Mouse (Mus musculus): ENCODE measurements at regions not wholly inside any gene's neighbourhood (a gene's known extent, or its start where the extent isn't known, plus 50 kb on each side); places are given as distances from the start of the nearest gene placed in this dataset.
"Not testable (repeated sequence)": the region's sequence is repeated elsewhere in the genome, so short reads cannot be mapped to it uniquely, and the experiment has no call there.

DNA sequence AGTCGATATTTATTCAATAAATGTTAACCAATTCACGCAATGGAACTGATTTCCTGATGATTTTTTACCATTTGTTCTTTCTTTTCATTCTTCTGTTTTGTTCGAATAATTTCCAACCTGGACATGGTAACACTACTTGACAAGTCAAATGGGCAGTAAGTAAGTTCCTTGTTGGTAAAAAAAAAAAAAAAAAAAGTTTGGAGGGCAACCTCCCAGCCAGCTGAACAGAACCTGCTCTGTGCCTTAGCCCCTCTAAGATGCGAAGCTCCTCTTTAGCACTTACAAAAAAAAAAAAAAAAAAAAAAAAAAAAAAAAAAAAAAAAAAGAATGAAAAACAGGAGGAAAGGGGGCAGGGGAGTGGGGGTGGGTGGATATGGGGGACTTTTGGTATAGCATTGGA, 100.7 kb upstream of the Pou6f2 start:
- ATAC-seq (ENCODE audit: insufficient read depth) (no peak), DNase-seq (no peak)
- H3K27ac ChIP-seq (ENCODE audit: low read depth): no peak overlapping the region
- no peaks in the 10 kb centered on the region for H3K9me3 ChIP-seq (ENCODE audit: low read depth, low read length)
- TF ChIP-seq CTCF (IDR thresholded peaks at IDR 0.05; ENCODE audit: low read depth): no peak
- no peaks in the 10 kb centered on the region for H3K4me1 ChIP-seq (ENCODE audit: insufficient read depth)
- H3K4me3 ChIP-seq (ENCODE audit: low read depth, low read length): no peak overlapping the region
- no peaks in the 10 kb centered on the region for H3K27me3 ChIP-seq (ENCODE audit: insufficient read depth, low read length)
- H3K4me2 ChIP-seq: no peak overlapping the region
- WGBS: 23% methylated on average over 4 of the region's 4 CpGs
- no peak overlapping the region for H3K9ac ChIP-seq
- H3K36me3 ChIP-seq (ENCODE audit: insufficient read depth): no peaks in the 10 kb centered on the region

- no peak for ATAC-seq (ENCODE audit: insufficient read depth)
- whole genome bisulfite sequencing: 12% methylated on average over 5 of the region's 5 CpGs
- H3K36me3 ChIP-seq (ENCODE audit: insufficient read depth): no peaks in the 10 kb centered on the region
These were observed 100.2 kb upstream of the Pou6f2 start for GRCm38 (mm10) chr13:18497582-18498157.

DNA sequence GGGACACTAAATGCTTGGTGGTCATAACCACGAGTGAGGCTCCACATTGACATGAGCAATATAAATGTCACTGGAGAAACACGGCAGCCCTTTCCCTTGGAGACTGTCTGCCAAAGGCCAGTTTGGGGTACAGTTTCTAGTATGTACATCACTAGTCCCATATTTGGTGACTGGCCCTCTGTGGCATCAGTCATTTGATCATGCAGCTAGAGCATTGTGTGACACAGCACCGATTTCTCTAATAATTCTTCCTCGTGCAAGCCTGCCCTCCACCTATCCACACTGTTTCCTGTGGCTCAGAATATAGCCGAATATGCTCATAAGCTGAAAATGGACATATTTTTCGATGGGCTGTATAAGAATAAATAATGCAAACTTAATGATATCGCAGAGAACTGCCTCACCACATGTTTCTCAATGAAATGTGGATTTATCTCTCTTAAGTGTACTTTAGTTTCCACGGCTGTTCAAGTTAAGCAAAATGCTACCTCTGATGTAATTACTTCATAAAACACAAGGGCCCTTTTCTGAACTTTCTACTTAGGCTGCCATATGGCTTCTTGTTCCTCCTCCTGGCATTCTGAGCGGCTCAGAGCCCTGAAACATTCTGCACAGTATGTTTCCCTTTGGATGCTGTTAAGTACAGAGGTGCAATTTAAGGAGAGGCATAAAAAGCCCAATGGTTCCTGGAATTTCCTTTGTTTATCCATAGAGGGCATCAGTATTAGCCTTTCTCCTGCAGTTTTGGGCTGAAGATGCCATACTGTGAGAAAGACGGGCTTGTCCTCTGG, 97.7 kb upstream of the Pou6f2 start:
- ATAC-seq (ENCODE audit: insufficient read depth): no peak
- no peak for DNase-seq
- Histone ChIP-seq H3K9me3 (ENCODE audit: low read depth, low read length) (no peaks in the 10 kb centered on the region), H3K4me2 (no peak overlapping the region), H3K4me3 (ENCODE audit: low read depth, low read length) (no peak overlapping the region), H3K9ac (no peak overlapping the region), H3K27ac (ENCODE audit: low read depth) (no peak overlapping the region), H3K36me3 (ENCODE audit: insufficient read depth) (no peaks in the 10 kb centered on the region), H3K4me1 (ENCODE audit: insufficient read depth) (no peaks in the 10 kb centered on the region), H3K27me3 (ENCODE audit: insufficient read depth, low read length) (no peaks in the 10 kb centered on the region)
- 65% methylated on average over 10 of the region's 10 CpGs for WGBS
- no peak for TF ChIP-seq CTCF (IDR thresholded peaks at IDR 0.05; ENCODE audit: low read depth)

More at GRCm38 (mm10) chr13:18497582-18498157, 100.2 kb upstream of the Pou6f2 start:
- Histone ChIP-seq H3K9ac (no peak overlapping the region), H3K27ac (ENCODE audit: low read depth) (no peak overlapping the region), H3K27me3 (ENCODE audit: insufficient read depth, low read length) (no peaks in the 10 kb centered on the region), H3K4me1 (ENCODE audit: insufficient read depth) (no peaks in the 10 kb centered on the region), H3K9me3 (ENCODE audit: low read depth, low read length) (no peaks in the 10 kb centered on the region), H3K4me3 (ENCODE audit: low read depth, low read length) (no peak overlapping the region), H3K4me2 (no peak overlapping the region)
- DNase-seq: no peak
- no peak for TF ChIP-seq CTCF (IDR thresholded peaks at IDR 0.05; ENCODE audit: low read depth)

GRCm38 (mm10) chr13:18485785-18486184, 88.3 kb upstream of the Pou6f2 start:
- not testable (repeated sequence) for H3K27ac ChIP-seq (ENCODE audit: low read depth); H3K9me3 ChIP-seq (ENCODE audit: low read depth, low read length); ATAC-seq (ENCODE audit: insufficient read depth); H3K9ac ChIP-seq; H3K4me2 ChIP-seq; DNase-seq; H3K36me3 ChIP-seq (ENCODE audit: insufficient read depth); H3K27me3 ChIP-seq (ENCODE audit: insufficient read depth, low read length); H3K4me3 ChIP-seq (ENCODE audit: low read depth, low read length); H3K4me1 ChIP-seq (ENCODE audit: insufficient read depth)
- WGBS: 38% methylated on average over 4 of the region's 4 CpGs

- Histone ChIP-seq H3K36me3 (ENCODE audit: insufficient read depth) (no peaks in the 10 kb centered on the region), H3K4me1 (ENCODE audit: insufficient read depth) (no peaks in the 10 kb centered on the region), H3K27ac (ENCODE audit: low read depth) (no peak overlapping the region), H3K9me3 (ENCODE audit: low read depth, low read length) (no peaks in the 10 kb centered on the region), H3K27me3 (ENCODE audit: insufficient read depth, low read length) (no peaks in the 10 kb centered on the region), H3K4me2 (no peak overlapping the region), H3K9ac (no peak overlapping the region), H3K4me3 (ENCODE audit: low read depth, low read length) (no peak overlapping the region)
- no peak for TF ChIP-seq CTCF (IDR thresholded peaks at IDR 0.05; ENCODE audit: low read depth)
- no peak for DNase-seq
- whole genome bisulfite sequencing: 83% methylated on average over 1 of the region's 1 CpGs
- no peak for ATAC-seq (ENCODE audit: insufficient read depth)
These were observed 87.6 kb upstream of the Pou6f2 start for GRCm38 (mm10) chr13:18485080-18485479.

DNA sequence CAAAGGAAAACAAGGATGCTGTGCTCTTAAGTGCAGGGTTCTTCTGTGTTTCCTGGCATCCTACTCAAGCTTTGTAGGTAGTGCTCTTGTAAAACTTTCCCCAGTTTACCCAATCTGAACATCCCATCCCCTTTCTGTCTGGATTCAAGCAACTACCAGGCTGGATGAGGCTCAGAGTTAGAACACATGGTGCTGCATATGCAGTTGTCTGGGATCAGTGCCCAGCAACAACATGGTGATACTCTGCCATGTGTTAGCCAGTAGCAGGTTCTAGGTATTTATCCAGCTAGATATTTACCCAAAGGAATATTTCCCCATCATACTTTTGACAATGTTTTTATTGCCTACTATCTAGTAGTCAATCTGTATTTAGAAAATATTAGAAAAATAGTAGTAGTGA, 78.8 kb upstream of the Pou6f2 start:
- H3K4me2 ChIP-seq: no peak overlapping the region
- no peak for DNase-seq

GRCm38 (mm10) chr13:18471534-18471933, 74.0 kb upstream of the Pou6f2 start:
- Histone ChIP-seq H3K9me3 (ENCODE audit: low read depth, low read length) (no peaks in the 10 kb centered on the region), H3K4me3 (ENCODE audit: low read depth, low read length) (no peak overlapping the region), H3K9ac (no peak overlapping the region), H3K4me1 (ENCODE audit: insufficient read depth) (no peaks in the 10 kb centered on the region), H3K27me3 (ENCODE audit: insufficient read depth, low read length) (no peaks in the 10 kb centered on the region), H3K27ac (ENCODE audit: low read depth) (no peak overlapping the region), H3K4me2 (no peak overlapping the region), H3K36me3 (ENCODE audit: insufficient read depth) (no peaks in the 10 kb centered on the region)
- no peak for ATAC-seq (ENCODE audit: insufficient read depth)
- WGBS: 73% methylated on average over 1 of the region's 1 CpGs
- DNase-seq: no peak
- no peak for TF ChIP-seq CTCF (IDR thresholded peaks at IDR 0.05; ENCODE audit: low read depth)

More for the DNA sequence above, 78.8 kb upstream of the Pou6f2 start:
- H3K4me3 ChIP-seq (ENCODE audit: low read depth, low read length): no peak overlapping the region
- no peak overlapping the region for H3K9ac ChIP-seq
- ATAC-seq (ENCODE audit: insufficient read depth): no peak
- H3K9me3 ChIP-seq (ENCODE audit: low read depth, low read length): no peaks in the 10 kb centered on the region
- no peaks in the 10 kb centered on the region for H3K27me3 ChIP-seq (ENCODE audit: insufficient read depth, low read length)
- H3K27ac ChIP-seq (ENCODE audit: low read depth): no peak overlapping the region
- H3K4me1 ChIP-seq (ENCODE audit: insufficient read depth): no peaks in the 10 kb centered on the region
- no peak for TF ChIP-seq CTCF (IDR thresholded peaks at IDR 0.05; ENCODE audit: low read depth)
- no peaks in the 10 kb centered on the region for H3K36me3 ChIP-seq (ENCODE audit: insufficient read depth)

Measured in lung, embryonic 14.5 days (tissue).